Mouse (Mus musculus): Measurements from ENCODE around the gene Tnrc6b. TPM values are rescaled to one million over a fixed set of nuclear protein-coding genes. Genes with fewer than 3 reads are reported as not detected.
"Not testable (repeated sequence)": the region's sequence is repeated elsewhere in the genome, so short reads cannot be mapped to it uniquely, and the experiment has no call there.

Gene Tnrc6b
- polyA plus RNA-seq, 1 experiment: 40.0 TPM

DNA sequence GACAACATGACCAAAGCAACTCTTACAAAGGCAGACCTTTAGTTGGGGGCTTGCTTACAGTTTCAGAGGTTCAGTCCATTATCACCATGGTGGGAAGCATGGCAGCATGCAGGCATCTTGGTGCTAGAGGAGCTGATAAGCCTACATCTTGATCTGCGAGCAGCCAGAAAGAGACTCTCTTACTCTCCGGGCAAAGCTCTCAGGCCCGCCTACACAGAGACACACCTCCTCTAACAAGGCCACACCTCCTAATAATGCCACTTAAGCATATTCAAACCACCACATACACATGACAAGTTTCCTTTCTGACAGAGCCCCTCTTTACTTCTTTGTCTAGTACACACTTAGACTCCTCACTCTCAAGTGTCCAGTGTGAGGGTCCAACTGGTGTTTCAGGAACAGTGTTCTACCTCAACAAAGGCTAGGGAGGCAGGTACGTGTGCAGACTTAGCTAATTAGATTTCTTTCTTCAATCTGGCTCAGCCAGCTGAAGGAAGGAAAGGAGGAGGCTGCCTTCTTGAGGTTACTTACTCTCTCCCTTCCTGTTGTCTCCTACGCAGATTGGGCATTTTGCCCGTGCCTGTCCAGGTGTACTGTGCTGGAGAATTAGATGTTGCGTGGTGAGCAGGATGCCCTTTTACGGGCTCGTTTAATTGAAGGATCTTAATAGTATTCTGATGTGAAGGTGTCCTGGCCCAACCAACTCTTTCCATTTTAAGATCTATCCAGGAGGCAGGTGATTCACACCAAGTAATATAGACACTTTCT is 128.7 kb downstream of the Tnrc6b start:
- Histone ChIP-seq H3K9me3 (replicated peaks; ENCODE audit: control insufficient read depth, insufficient read depth, low read length, poor library complexity, severe bottlenecking) (no peaks in the 10 kb centered on the region), H3K9ac (ENCODE audit: low read depth, poor library complexity, severe bottlenecking) (no peak overlapping the region), H3K27ac (ENCODE audit: insufficient read depth, low read length) (no peak overlapping the region), H3K27me3 (ENCODE audit: control insufficient read depth, insufficient read depth, low read length, poor library complexity, severe bottlenecking) (no peaks in the 10 kb centered on the region), H3K4me3 (ENCODE audit: low read depth, low read length) (no peak overlapping the region), H3K36me3 (ENCODE audit: control insufficient read depth, insufficient read depth, low read length, poor library complexity, severe bottlenecking) (no peaks in the 10 kb centered on the region), H3K4me1 (ENCODE audit: control insufficient read depth, insufficient read depth, low read length) (no peaks in the 10 kb centered on the region)
- no peak for TF ChIP-seq EP300 (IDR thresholded peaks at IDR 0.05; ENCODE audit: insufficient read depth, low read depth, low read length)
- TF ChIP-seq POLR2A (IDR thresholded peaks at IDR 0.05; ENCODE audit: insufficient read depth, low read length): no peak
- TF ChIP-seq CTCF (IDR thresholded peaks at IDR 0.05; ENCODE audit: low read depth, low read length): no peak

GRCm38 (mm10) chr15:80844262-80844661 is 133.1 kb downstream of the Tnrc6b start:
- Histone ChIP-seq H3K4me1 (ENCODE audit: control insufficient read depth, insufficient read depth, low read length) (no peaks in the 10 kb centered on the region), H3K9me3 (replicated peaks; ENCODE audit: control insufficient read depth, insufficient read depth, low read length, poor library complexity, severe bottlenecking) (no peaks in the 10 kb centered on the region), H3K4me3 (ENCODE audit: low read depth, low read length) (no peak overlapping the region), H3K27ac (ENCODE audit: insufficient read depth, low read length) (no peak overlapping the region), H3K36me3 (ENCODE audit: control insufficient read depth, insufficient read depth, low read length, poor library complexity, severe bottlenecking) (no peaks in the 10 kb centered on the region), H3K27me3 (ENCODE audit: control insufficient read depth, insufficient read depth, low read length, poor library complexity, severe bottlenecking) (no peaks in the 10 kb centered on the region), H3K9ac (ENCODE audit: low read depth, poor library complexity, severe bottlenecking) (no peak overlapping the region)
- no peak for TF ChIP-seq CTCF (IDR thresholded peaks at IDR 0.05; ENCODE audit: low read depth, low read length)
- TF ChIP-seq POLR2A (IDR thresholded peaks at IDR 0.05; ENCODE audit: insufficient read depth, low read length): no peak

DNA sequence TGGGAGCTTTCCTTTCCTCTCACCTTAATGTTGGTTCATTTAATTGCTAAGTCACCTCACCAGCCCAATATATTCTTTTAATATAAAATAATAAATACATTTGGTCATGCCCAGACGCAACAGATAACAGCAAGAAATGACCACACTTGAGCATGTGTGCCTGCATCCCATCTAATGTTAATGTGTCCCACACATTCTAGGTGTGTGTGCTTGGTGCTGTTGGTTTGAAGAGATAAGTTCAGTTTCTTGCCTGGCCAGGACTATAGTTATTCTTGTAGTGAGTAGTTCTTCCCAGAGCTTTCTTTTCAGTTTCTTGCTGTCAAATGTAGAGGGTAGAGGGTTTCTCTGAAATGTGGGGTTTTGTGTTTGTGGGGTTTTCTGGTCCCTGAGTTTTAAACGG is 133.8 kb downstream of the Tnrc6b start:
- no peak overlapping the region for H3K4me3 ChIP-seq (ENCODE audit: low read depth, low read length)
- no peaks in the 10 kb centered on the region for H3K36me3 ChIP-seq (ENCODE audit: control insufficient read depth, insufficient read depth, low read length, poor library complexity, severe bottlenecking)
- TF ChIP-seq EP300 (IDR thresholded peaks at IDR 0.05; ENCODE audit: insufficient read depth, low read depth, low read length) (no peak), POLR2A (IDR thresholded peaks at IDR 0.05; ENCODE audit: insufficient read depth, low read length) (no peak), CTCF (IDR thresholded peaks at IDR 0.05; ENCODE audit: low read depth, low read length) (no peak)
- H3K9ac ChIP-seq (ENCODE audit: low read depth, poor library complexity, severe bottlenecking): no peak overlapping the region
- no peaks in the 10 kb centered on the region for H3K4me1 ChIP-seq (ENCODE audit: control insufficient read depth, insufficient read depth, low read length)
- no peak overlapping the region for H3K27ac ChIP-seq (ENCODE audit: insufficient read depth, low read length)
- no peaks in the 10 kb centered on the region for H3K9me3 ChIP-seq (replicated peaks; ENCODE audit: control insufficient read depth, insufficient read depth, low read length, poor library complexity, severe bottlenecking)
- no peaks in the 10 kb centered on the region for H3K27me3 ChIP-seq (ENCODE audit: control insufficient read depth, insufficient read depth, low read length, poor library complexity, severe bottlenecking)

GRCm38 (mm10) chr15:80850004-80850403 is 138.9 kb downstream of the Tnrc6b start:
- no peak overlapping the region for H3K4me3 ChIP-seq (ENCODE audit: low read depth, low read length)
- no peaks in the 10 kb centered on the region for H3K4me1 ChIP-seq (ENCODE audit: control insufficient read depth, insufficient read depth, low read length)
- no peaks in the 10 kb centered on the region for H3K36me3 ChIP-seq (ENCODE audit: control insufficient read depth, insufficient read depth, low read length, poor library complexity, severe bottlenecking)
- H3K9me3 ChIP-seq (replicated peaks; ENCODE audit: control insufficient read depth, insufficient read depth, low read length, poor library complexity, severe bottlenecking): no peaks in the 10 kb centered on the region
- TF ChIP-seq EP300 (IDR thresholded peaks at IDR 0.05; ENCODE audit: insufficient read depth, low read depth, low read length) (0 out of 2 replicates have a peak, but pooled peaks have one; percentile 14), CTCF (IDR thresholded peaks at IDR 0.05; ENCODE audit: low read depth, low read length) (no peak), POLR2A (IDR thresholded peaks at IDR 0.05; ENCODE audit: insufficient read depth, low read length) (no peak)
- no peaks in the 10 kb centered on the region for H3K27me3 ChIP-seq (ENCODE audit: control insufficient read depth, insufficient read depth, low read length, poor library complexity, severe bottlenecking)
- H3K27ac ChIP-seq (ENCODE audit: insufficient read depth, low read length): no peak overlapping the region
- no peak overlapping the region for H3K9ac ChIP-seq (ENCODE audit: low read depth, poor library complexity, severe bottlenecking)

GRCm38 (mm10) chr15:80850682-80851475 is 139.8 kb downstream of the Tnrc6b start:
- Histone ChIP-seq H3K4me1 (ENCODE audit: control insufficient read depth, insufficient read depth, low read length) (no peaks in the 10 kb centered on the region), H3K9ac (ENCODE audit: low read depth, poor library complexity, severe bottlenecking) (no peak overlapping the region), H3K9me3 (replicated peaks; ENCODE audit: control insufficient read depth, insufficient read depth, low read length, poor library complexity, severe bottlenecking) (no peaks in the 10 kb centered on the region), H3K36me3 (ENCODE audit: control insufficient read depth, insufficient read depth, low read length, poor library complexity, severe bottlenecking) (no peaks in the 10 kb centered on the region), H3K27ac (ENCODE audit: insufficient read depth, low read length) (no peak overlapping the region), H3K27me3 (ENCODE audit: control insufficient read depth, insufficient read depth, low read length, poor library complexity, severe bottlenecking) (no peaks in the 10 kb centered on the region), H3K4me3 (ENCODE audit: low read depth, low read length) (no peak overlapping the region)
- TF ChIP-seq POLR2A (IDR thresholded peaks at IDR 0.05; ENCODE audit: insufficient read depth, low read length) (no peak), EP300 (IDR thresholded peaks at IDR 0.05; ENCODE audit: insufficient read depth, low read depth, low read length) (no peak), CTCF (IDR thresholded peaks at IDR 0.05; ENCODE audit: low read depth, low read length) (no peak)

GRCm38 (mm10) chr15:80852122-80852521 is 141.0 kb downstream of the Tnrc6b start:
- no peaks in the 10 kb centered on the region for H3K4me1 ChIP-seq (ENCODE audit: control insufficient read depth, insufficient read depth, low read length)
- H3K27me3 ChIP-seq (ENCODE audit: control insufficient read depth, insufficient read depth, low read length, poor library complexity, severe bottlenecking): no peaks in the 10 kb centered on the region

DNA sequence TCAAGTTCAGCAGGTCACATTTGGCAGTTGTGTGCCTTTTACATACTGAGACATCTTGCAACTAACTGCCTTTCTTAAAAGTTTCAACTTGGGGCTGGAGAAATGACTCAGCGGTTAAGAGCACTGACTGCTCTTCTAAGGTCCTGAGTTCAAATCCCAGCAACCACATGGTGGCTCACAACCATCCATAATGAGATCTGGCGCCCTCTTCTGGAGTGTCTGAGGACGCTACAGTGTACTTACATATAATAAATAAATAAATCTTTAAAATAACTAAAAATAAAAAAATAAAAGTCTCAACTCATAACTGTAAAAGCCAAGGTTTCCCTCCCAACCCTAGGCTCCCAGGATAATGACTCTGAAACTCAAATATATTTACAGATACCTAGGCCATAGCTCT is 141.4 kb downstream of the Tnrc6b start:
- H3K27me3 ChIP-seq (ENCODE audit: control insufficient read depth, insufficient read depth, low read length, poor library complexity, severe bottlenecking); H3K4me3 ChIP-seq (ENCODE audit: low read depth, low read length): not testable (repeated sequence)

More at GRCm38 (mm10) chr15:80852122-80852521, 141.0 kb downstream of the Tnrc6b start:
- Histone ChIP-seq H3K9me3 (replicated peaks; ENCODE audit: control insufficient read depth, insufficient read depth, low read length, poor library complexity, severe bottlenecking) (no peaks in the 10 kb centered on the region), H3K36me3 (ENCODE audit: control insufficient read depth, insufficient read depth, low read length, poor library complexity, severe bottlenecking) (no peaks in the 10 kb centered on the region), H3K27ac (ENCODE audit: insufficient read depth, low read length) (no peak overlapping the region), H3K4me3 (ENCODE audit: low read depth, low read length) (no peak overlapping the region), H3K9ac (ENCODE audit: low read depth, poor library complexity, severe bottlenecking) (no peak overlapping the region)
- TF ChIP-seq EP300 (IDR thresholded peaks at IDR 0.05; ENCODE audit: insufficient read depth, low read depth, low read length) (no peak), POLR2A (IDR thresholded peaks at IDR 0.05; ENCODE audit: insufficient read depth, low read length) (no peak), CTCF (IDR thresholded peaks at IDR 0.05; ENCODE audit: low read depth, low read length) (no peak)

More for the DNA sequence above, 141.4 kb downstream of the Tnrc6b start:
- H3K4me1 ChIP-seq (ENCODE audit: control insufficient read depth, insufficient read depth, low read length); H3K36me3 ChIP-seq (ENCODE audit: control insufficient read depth, insufficient read depth, low read length, poor library complexity, severe bottlenecking); H3K9ac ChIP-seq (ENCODE audit: low read depth, poor library complexity, severe bottlenecking); H3K27ac ChIP-seq (ENCODE audit: insufficient read depth, low read length); H3K9me3 ChIP-seq (replicated peaks; ENCODE audit: control insufficient read depth, insufficient read depth, low read length, poor library complexity, severe bottlenecking): not testable (repeated sequence)

Measured in ES-Bruce4 (cell line).